Mouse (Mus musculus) forelimb bud, embryonic 11.5 days (tissue): ENCODE measurements around the gene Hpd.

ENCODE experiments used
- DNase-seq: peaks from one replicate; pipeline ENCODE4 v3.0.0-alpha.2; 2012; ENCODE audit warnings: low read depth, low spot score

Gene Hpd

DNA sequence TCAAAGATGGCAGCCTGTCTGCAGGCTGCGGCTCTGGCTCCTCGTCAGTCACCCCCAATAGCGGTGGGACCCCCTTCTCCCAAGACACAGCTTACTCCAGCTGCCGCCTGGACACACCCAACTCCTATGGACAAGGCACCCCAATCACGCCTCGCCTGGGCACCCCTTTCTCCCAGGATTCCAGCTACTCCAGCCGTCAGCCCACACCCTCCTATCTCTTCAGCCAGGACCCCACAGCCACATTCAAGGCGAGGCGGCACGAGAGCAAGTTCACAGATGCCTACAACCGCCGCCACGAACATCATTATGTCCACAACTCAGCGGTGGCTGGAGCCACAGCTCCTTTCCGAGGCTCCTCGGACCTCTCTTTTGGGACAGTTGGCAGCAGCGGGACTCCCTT is 35.0 kb downstream of the Hpd start:
- no peak for DNase-seq

GRCm38 (mm10) chr5:123146357-123146756 is 36.2 kb downstream of the Hpd start:
- DNase-seq, result no peak

DNA sequence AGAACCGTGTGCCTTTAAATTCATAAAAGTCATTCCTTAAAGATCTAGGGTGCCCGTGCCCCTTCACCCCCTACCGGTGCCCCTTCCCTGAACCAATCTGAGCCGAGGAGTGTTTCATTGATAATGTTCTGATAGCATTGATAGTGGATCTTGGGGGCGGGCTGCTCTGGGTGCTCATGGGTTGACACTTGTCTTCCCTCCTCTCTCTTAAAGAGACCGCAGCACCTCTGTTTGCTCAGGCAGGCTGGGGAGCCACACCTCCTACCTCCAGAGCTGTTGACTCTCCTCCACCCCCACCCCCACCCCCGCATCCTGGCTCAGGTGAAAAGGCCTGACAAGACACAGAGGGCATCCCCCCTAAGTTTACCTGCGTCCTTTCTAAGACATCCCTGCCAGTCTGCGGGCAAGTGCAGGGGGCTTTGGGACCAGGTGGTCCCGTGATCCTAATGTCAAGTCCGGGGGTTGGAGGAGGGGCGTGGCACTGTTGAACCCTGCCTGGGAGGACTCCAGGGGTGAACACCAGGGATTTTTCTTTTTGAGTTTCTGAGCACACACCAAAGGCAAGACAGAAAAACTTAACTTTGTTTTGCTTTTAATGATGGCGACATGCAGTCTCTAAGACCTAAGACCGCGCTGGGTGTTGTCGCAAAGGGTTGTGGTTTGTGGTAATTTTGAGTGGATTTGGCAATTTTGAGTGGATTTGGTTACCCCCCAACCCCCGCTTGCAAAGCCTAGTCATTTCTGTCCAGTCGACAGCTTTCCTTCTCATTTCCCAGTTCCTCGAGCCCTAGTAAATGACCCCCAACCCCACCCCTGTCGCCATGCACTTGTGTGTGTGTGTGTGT is 37.6 kb downstream of the Hpd start:
- DNase-seq, result no peak

DNA sequence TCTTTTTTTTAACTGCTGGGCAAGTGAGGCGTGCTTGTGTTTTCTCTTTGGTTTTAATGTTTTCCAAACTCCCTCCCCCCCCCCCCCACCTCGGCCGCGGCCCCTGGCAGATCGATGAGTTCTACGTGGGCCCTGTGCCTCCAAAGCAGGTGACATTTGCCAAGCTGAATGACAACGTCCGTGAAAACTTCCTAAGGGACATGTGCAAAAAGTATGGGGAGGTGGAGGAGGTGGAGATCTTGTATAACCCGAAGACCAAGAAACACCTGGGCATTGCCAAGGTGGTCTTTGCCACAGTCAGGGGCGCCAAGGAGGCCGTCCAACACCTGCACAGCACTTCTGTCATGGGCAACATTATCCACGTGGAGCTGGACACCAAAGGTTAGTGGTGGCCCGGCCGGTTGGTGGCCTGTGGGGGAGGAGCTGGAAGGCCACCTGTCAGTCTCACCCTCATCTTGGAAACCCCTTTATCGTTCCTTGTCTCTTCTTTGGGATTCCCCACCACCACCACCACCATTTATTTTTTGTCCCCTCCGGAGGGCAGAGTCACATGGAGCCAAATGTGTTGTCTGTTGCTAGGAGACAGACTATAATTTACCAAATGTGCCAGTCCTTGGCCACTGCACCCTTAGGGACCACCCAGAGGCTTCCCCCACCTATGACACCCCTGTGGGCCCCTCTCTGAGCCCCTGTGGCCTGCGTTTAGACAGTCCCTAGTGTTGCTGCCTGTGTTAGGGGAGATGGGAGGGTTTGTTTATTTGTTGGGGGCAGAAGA is 38.4 kb downstream of the Hpd start:
- no peak for DNase-seq

GRCm38 (mm10) chr5:123143251-123143970 is 39.1 kb downstream of the Hpd start:
- peak; percentile 62 for DNase-seq

GRCm38 (mm10) chr5:123142161-123143157 is 40.1 kb downstream of the Hpd start, which contains the start of gene Setd1b:
TSS of gene Setd1b (plus strand) at chr5:123142193.
- DNase-seq, result no peak

DNA sequence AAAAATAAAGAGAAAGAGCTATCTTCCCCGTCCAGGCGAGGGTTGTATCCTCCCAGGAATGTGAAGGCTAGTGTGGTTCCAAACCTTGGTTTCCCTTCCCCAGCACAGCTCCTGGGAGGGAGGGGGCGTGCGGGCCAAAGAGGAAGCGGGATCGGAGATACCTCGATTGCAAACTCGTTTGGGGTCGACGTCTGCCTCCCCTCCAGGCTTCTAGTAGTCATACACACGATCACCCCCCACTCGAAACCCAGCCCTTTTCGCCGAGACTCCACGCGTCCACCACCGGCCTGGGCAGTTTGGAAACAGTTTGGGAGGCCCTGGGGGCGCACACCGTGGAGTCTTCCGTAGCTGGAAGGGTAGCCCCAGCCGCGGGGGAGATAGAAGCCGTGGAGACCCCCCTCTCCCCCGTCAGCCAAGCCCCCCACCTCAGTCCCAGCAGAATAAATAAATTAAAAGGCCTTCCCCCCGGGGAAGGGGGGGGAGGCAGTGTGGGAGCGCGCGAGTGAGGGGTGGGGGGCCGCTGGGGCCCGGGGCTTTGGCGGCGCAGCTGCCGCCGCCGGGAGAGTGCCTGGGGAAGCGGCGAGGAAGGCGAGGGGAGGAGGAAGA is 40.9 kb downstream of the Hpd start:
- peak; percentile 57 for DNase-seq

GRCm38 (mm10) chr5:123140694-123141554 is 41.6 kb downstream of the Hpd start:
- peak; percentile 95 for DNase-seq

DNA sequence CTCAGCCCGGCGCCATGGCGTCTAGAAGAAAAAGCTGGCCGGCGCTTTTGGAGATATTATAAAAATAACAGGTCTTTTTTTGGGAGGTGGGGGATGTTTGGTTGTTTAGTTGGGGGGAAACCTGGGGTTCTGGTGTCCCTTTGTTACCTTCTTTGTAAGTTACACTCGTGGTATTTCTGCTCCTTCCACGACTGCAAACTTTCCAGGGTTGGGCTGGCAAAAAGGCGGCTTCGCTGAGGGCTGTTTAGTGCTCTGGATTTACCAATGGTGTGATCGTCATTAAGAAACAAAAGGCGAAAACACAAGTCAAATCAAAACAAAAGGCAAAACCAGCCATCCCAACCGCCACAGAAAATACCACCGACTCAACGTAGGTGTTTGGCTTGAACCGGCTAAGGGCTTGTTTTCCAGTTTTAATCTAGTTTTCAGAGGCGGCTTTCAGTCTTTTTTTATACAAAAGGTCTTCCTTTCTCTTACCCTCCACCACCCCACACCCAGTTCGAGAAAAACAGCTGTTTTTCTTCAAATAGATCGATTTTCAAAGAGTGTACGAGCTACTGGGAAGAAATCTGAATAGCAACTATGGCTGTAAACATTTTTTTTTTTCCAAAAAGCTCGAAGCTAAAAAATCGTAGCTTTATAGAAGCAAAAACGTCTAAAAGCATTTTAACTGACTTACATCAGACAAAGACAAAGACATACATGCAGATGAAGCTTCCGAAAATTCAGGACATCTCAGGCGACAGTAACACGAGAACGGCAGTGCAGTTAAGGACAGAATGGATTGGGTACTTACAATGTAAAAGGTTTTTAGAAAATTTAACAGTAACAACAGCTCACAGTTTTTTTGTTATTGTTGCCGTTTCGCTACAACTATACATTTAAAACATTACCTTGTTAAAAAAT is 42.6 kb downstream of the Hpd start:
- DNase-seq, result no peak

- peak; percentile 59 for DNase-seq
These were observed 43.4 kb downstream of the Hpd start for GRCm38 (mm10) chr5:123138953-123139721.

- DNase-seq, result peak; percentile 76
These were observed 44.2 kb downstream of the Hpd start for GRCm38 (mm10) chr5:123138230-123138911.

- no peak for DNase-seq
These were observed 44.7 kb downstream of the Hpd start for GRCm38 (mm10) chr5:123137910-123138229.

DNA sequence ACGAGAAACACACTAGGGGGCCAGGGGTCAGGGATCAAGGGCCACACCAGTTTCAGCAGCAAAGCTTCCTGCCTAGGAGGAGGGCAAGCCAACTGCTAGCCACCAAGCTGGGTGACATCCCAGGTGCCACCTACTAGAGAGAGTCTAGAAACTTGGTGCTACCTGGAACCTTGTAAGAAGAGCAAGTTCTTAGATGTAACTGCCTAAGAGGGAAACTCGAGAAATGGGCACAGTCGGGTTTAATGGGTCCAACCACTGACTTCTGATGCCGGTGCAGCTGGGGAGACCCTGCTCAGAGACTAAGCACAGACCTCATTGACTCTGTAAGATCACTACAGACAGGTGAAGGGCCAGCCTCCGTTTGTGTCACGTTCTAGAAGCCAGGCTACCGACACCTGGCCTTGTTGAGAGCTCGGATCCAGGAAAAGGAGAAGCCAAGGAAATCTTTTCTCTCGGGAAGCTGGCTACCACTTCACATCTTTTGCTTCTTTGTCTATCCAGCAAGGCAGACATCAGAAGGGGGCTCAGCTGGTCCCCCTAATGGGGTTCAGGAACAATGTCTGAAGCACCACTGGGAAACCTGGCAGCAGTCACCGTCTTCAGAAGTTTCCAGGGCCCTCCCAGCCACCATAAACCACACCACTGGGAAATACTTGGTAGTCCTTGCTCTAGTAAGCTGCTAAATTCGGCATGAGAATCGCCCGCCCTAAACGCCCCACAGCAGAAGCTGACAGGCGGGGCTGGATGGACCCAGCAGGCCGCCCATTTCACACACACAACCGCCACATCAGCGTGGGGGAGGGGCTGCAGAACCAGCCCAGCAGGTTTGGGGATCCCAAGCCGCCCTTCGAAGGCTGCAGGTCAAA is 45.2 kb downstream of the Hpd start:
- DNase-seq, result peak; percentile 66

DNA sequence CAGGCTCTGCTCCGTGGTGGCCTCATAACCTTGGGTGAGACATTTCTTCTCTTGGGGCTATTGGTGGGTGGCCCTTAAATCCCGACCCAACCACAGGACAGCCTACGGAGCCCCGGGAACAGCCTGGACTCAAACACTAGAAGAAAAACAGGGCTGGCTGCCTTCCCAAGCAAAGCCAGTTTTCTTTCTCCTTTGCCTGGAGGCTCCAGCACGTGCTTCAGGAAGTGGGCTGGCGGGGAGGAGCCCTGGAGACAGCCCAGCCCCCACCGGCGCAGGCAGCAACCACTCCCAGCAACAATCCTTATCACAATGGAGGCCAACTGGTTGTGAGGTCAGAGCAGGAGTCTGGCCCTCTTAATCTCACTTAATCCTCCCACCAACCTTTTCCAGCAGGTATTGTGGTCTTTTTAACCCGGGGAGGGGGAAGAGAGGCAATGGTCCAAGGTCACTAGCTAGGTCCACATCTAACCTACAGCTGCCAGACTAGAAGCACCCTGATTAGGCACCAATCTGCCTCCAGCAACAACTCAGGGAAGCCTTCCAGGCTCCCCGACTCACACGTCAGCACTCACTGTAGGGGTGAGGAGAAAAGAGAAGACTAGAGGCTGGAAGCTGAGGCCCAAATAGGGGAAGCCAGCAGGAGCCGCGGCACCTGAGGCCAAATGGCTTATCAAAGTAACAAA is 46.0 kb downstream of the Hpd start:
- peak; percentile 63 for DNase-seq

- peak; percentile 47 for DNase-seq
These were observed 46.8 kb downstream of the Hpd start for GRCm38 (mm10) chr5:123135471-123136360.
